Mouse (Mus musculus) forebrain, embryonic 14.5 days (tissue): ENCODE measurements around the gene Trpv1. TPM values are rescaled to one million over a fixed set of nuclear protein-coding genes. Genes with fewer than 3 reads are reported as not detected.
A peak's percentile ranks its signal among the peaks of the same experiment; 100 is the strongest.

Experiments
- ATAC-seq: fragments of 200-750 bp; cut with Nextera tagmentation; 2 replicates; pipeline ENCODE4 v1.8.0; 2017; ENCODE audit warnings: mild to moderate bottlenecking, moderate library complexity
- DNase-seq: peaks from one replicate; pipeline ENCODE4 v3.0.0-alpha.2; 2015; ENCODE audit warnings: low spot score
- H3K27ac ChIP-seq: fragments of 300-500 bp; sonication (generic); 2 replicates; pipeline ENCODE4 v1.5.1; 2014; ENCODE audit warnings: low read depth, mild to moderate bottlenecking, control low read depth, low read length, moderate library complexity
- H3K27me3 ChIP-seq: fragments of 300-500 bp; sonication (generic); replicated peaks from 2 replicates; pipeline ENCODE4 v1.6.1; 2014; ENCODE audit warnings: low read length, control low read depth, mixed read lengths; ENCODE audit not compliant: control insufficient read depth, insufficient read depth
- H3K36me3 ChIP-seq: fragments of 300-500 bp; sonication (generic); 2 replicates; pipeline ENCODE4 v1.6.1; 2014; ENCODE audit warnings: low read length, control low read depth; ENCODE audit not compliant: control insufficient read depth, insufficient read depth
- H3K4me1 ChIP-seq: fragments of 300-500 bp; sonication (generic); 2 replicates; pipeline ENCODE4 v1.6.1; 2014; ENCODE audit warnings: antibody characterized with exemption, low read length, control low read depth; ENCODE audit not compliant: control insufficient read depth, insufficient read depth
- H3K4me2 ChIP-seq: fragments of 300-500 bp; sonication (generic); 2 replicates; pipeline ENCODE4 v1.6.1; 2014; ENCODE audit warnings: mild to moderate bottlenecking, control low read depth, low read length
- H3K4me3 ChIP-seq: fragments of 300-500 bp; sonication (generic); 2 replicates; pipeline ENCODE4 v1.5.1; 2014; ENCODE audit warnings: low read depth, low read length, control low read depth
- H3K9ac ChIP-seq: fragments of 300-500 bp; sonication (generic); 2 replicates; pipeline ENCODE4 v1.6.1; 2014; ENCODE audit warnings: mild to moderate bottlenecking, low read length, control low read depth, moderate library complexity
- H3K9me3 ChIP-seq: fragments of 300-500 bp; sonication (generic); replicated peaks from 2 replicates; pipeline ENCODE4 v1.6.1; 2016; ENCODE audit warnings: low read length, control low read depth, mixed read lengths; ENCODE audit not compliant: control insufficient read depth
- WGBS: fragments of 180-500 bp; shearing (Covaris S2); extraction: QIAGEN DNeasy Blood & Tissue Kit; methylation state at CpG from one replicate; pipeline ENCODE4 v1.1.7; 2014; 5-methylcytosine and 5-hydroxymethylcytosine counted together
- polyA plus RNA-seq: library from polyadenylated mRNA; unstranded; fragments of >200 nt; fragmentation: Nextera tagmentation; extraction: Ambion mirVana; gene quantifications from 2 replicates; pipeline ENCODE4 v1.2.1, GENCODE M21; 2014

The Trpv1 gene
- polyA plus RNA-seq, result 0.09 TPM in 1 of 2 replicates, not detected in the other

DNA sequence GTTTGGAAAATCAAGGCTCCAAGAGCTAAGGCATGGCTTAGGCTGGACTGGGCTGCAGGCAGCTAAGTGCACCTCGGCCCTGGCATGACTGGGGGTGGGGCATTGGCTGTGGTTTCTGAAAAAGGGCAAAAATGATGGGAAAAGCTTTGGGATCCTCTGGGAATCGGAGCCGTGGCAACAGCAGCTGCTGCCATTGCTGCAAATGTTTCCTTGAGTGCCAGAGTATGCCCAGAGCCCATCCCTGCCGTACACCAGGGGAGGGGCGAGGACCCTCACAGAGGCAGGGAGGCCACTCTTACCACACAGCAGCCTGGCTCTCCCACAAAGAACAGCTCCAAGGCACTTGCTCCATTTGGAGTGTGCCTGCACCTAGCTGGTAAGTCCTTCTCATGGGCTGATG is at the start of gene Trpv1:
Gene Trpv1, plus strand, starts transcription at position 301 of the 400 bp plus-strand sequence.
- 86% methylated on average over 5 of the region's 5 CpGs for WGBS
- no peak for DNase-seq
- no peak within 1 kb of the TSS for H3K9ac ChIP-seq
- no peak within 1 kb of the TSS for H3K4me3 ChIP-seq
- no peaks in the 10 kb centered on the region for H3K4me1 ChIP-seq
- H3K9me3 ChIP-seq, result no peaks in the 10 kb centered on the region; the same call in 1 of the 2 replicates
- no peak within 1 kb of the TSS for H3K27ac ChIP-seq
- no peaks in the 10 kb centered on the region for H3K27me3 ChIP-seq
- no peak within 1 kb of the TSS for H3K4me2 ChIP-seq
- no peaks in the 10 kb centered on the region for H3K36me3 ChIP-seq
- ATAC-seq, result no peak

DNA sequence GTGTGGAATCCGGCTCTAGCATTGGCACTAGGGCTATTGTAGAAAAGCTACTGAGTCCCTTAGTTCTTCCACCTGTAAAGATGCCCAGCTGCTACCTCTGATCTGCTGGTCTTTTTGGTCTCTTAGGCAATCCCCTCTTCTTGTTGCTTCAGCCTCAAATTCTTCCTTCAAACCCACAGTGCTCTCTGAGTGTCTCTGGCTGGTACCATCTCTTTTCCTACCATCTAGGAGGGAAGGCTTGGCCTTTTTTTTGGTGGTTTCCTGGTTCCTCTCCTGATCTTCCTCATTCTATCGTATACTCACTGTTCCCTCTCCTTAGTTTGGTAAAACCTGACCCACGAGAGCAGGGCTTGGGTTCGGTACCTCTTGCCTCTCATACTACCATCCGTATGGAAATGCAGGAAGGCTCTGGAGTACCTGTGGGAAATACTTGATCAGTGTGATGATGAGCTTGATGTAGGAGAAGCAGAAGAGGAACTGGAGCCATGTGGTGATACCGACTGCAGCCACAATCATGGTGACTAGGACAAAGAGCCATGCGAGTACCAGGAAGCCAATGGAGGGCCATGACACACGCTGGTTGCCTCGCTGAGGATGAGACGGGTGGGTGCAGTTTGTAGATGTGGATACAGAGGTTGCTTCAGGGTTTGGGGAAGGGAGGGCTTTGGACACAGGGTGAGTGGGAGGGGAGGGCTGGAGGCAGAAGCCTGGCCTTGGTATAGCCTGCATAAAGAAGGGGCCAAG is 48.0 kb upstream of the Trpv1 start:
- 92% methylated on average over 10 of the region's 10 CpGs for WGBS

DNA sequence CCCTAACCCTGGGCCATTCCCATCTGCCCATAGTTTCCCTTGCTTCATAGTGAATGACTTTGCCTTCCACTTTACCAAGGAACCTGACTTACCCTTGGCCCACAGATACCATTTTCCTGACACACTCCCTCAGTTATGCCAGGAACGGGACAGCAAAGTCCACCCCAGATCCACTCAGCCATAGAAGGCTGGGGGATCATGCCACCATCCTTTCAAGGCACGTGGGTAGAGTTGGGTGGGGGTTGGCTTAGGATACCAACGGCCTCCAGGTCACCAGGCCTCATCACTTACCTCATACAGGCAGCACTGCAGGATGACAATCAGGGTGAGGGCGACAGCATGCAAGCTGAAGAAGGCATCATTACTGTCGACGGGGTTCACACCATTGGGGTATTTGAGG is 46.9 kb upstream of the Trpv1 start:
- no peaks in the 10 kb centered on the region for H3K4me1 ChIP-seq
- WGBS, result 84% methylated on average over 6 of the region's 6 CpGs
- H3K27me3 ChIP-seq, result no peaks in the 10 kb centered on the region
- peaks cover 83% of the 10 kb centered on the region for H3K36me3 ChIP-seq
- no peak for DNase-seq
- H3K4me2 ChIP-seq, result no peak overlapping the region
- H3K4me3 ChIP-seq, result no peak overlapping the region
- no peak for ATAC-seq
- no peak overlapping the region for H3K9ac ChIP-seq
- no peaks in the 10 kb centered on the region for H3K9me3 ChIP-seq
- H3K27ac ChIP-seq, result no peak overlapping the region

More for the DNA sequence above, 48.0 kb upstream of the Trpv1 start:
- ATAC-seq (no peak), DNase-seq (no peak)
- no peak overlapping the region for H3K27ac ChIP-seq
- no peak overlapping the region for H3K4me2 ChIP-seq
- H3K27me3 ChIP-seq, result no peaks in the 10 kb centered on the region
- no peaks in the 10 kb centered on the region for H3K4me1 ChIP-seq
- H3K36me3 ChIP-seq, result peaks cover 78% of the 10 kb centered on the region
- H3K9ac ChIP-seq, result no peak overlapping the region
- no peak overlapping the region for H3K4me3 ChIP-seq
- no peaks in the 10 kb centered on the region for H3K9me3 ChIP-seq

- DNase-seq (no peak), ATAC-seq (no peak)
- Histone ChIP-seq H3K36me3 (peaks cover 43% of the 10 kb centered on the region), H3K9me3 (no peaks in the 10 kb centered on the region), H3K9ac (no peak overlapping the region), H3K4me2 (no peak overlapping the region), H3K4me1 (0 out of 2 replicates have a peak, but pooled peaks cover 4% of the 10 kb centered on the region), H3K27ac (no peak overlapping the region), H3K4me3 (no peak overlapping the region), H3K27me3 (no peaks in the 10 kb centered on the region)
- WGBS, result 83% methylated on average over 6 of the region's 6 CpGs
Observed at GRCm38 (mm10) chr11:73193047-73193446, 41.0 kb upstream of the Trpv1 start.

DNA sequence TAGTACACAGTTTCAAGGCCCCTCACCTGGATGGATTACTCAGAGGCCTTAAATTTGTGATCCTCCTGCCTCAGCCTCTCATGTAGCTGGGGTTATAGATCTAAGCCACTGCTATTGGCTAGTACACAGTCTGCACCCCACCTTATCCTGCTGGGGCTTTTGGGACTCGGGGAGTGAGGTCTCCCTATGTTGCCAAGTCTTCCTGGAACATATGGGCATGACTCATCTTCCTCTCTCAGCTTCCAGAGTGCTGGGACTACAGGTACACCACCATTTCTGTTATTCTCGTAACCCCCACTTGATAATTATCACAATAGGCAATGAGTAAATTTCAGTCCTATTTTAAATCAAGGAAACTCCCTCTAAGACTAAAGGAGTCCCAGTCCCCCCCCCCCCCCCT is 39.6 kb upstream of the Trpv1 start:
- 69% methylated on average over 2 of the region's 2 CpGs for WGBS
- peaks cover 30% of the 10 kb centered on the region for H3K36me3 ChIP-seq
- H3K9me3 ChIP-seq, result no peaks in the 10 kb centered on the region
- H3K4me3 ChIP-seq, result no peak overlapping the region
- ATAC-seq (no peak), DNase-seq (no peak)
- H3K9ac ChIP-seq, result no peak overlapping the region
- H3K27me3 ChIP-seq, result no peaks in the 10 kb centered on the region
- H3K4me2 ChIP-seq, result no peak overlapping the region
- H3K4me1 ChIP-seq, result 0 out of 2 replicates have a peak, but pooled peaks cover 6% of the 10 kb centered on the region
- H3K27ac ChIP-seq, result no peak overlapping the region

DNA sequence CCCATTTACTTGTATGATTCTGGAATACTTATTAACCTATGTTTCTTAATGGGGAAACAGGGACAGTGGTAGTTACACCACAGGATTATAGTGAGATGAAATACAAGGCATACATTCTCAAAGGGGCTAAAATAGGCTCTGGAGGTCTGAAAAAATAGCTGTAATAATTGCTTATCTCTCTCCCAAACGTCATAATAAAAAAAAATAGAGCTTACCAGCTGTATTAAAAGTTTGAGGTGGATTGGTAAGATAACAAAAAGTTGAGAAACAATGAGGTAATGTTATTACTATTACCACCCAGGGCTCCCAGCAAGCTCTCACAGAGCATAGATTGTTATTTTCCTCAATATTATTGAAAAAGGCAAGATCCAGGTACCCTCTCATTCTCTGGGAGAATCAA is 35.9 kb upstream of the Trpv1 start:
- Histone ChIP-seq H3K4me3 (peak overlapping the region; percentile 58), H3K4me1 (0 out of 2 replicates have a peak, but pooled peaks cover 6% of the 10 kb centered on the region), H3K27ac (no peak overlapping the region), H3K36me3 (no peaks in the 10 kb centered on the region), H3K9ac (peak overlapping the region; percentile 77), H3K4me2 (peak overlapping the region; percentile 84), H3K9me3 (no peaks in the 10 kb centered on the region), H3K27me3 (no peaks in the 10 kb centered on the region)
- 10% methylated on average over 1 of the region's 1 CpGs for WGBS
- DNase-seq (no peak), ATAC-seq (no peak)

GRCm38 (mm10) chr11:73198603-73199229 is 35.4 kb upstream of the Trpv1 start, which contains the start of gene Ctns:
Ctns (minus strand) TSS chr11:73199042.
- DNase-seq (peak; percentile 94), ATAC-seq (peak; percentile 96)
- WGBS, result under 1% methylated on average over 22 of the region's 22 CpGs
- Histone ChIP-seq H3K36me3 (no peaks in the 10 kb centered on the region), H3K27ac (no peak within 1 kb of the TSS), H3K9me3 (no peaks in the 10 kb centered on the region), H3K4me3 (peak within 1 kb of the TSS; percentile 58), H3K27me3 (no peaks in the 10 kb centered on the region), H3K9ac (peak within 1 kb of the TSS; percentile 77), H3K4me2 (peak within 1 kb of the TSS; percentile 84), H3K4me1 (0 out of 2 replicates have a peak, but pooled peaks cover 6% of the 10 kb centered on the region)

DNA sequence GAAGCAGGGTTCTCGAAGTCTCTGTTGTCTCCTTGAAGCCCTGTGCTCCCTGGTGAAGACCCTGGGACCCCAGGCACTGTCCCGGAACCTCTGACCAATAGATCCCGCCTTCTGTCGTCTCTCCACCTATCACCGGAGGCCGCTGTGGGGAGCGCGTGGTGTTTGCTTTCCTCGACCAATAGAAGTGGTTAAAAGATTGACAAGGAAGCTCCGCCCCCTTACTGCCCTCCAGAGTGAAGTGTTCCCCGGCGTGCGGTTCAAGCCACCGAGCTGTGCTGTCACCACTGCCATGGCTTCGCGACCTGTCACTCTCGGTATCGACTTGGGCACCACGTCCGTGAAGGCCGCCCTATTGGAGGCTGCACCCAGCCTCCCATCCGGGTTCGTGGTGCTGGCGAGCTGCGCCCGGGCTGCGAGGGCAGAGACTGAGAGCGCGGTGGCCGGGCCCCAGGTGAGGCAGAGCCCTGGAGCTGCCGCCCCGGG is 34.8 kb upstream of the Trpv1 start, which contains the start of gene Shpk:
Gene Shpk, plus strand, starts transcription at position 231 of the 483 bp plus-strand sequence.
- Histone ChIP-seq H3K9ac (peak within 1 kb of the TSS; percentile 77), H3K27ac (no peak within 1 kb of the TSS)

More for the DNA sequence above, 34.8 kb upstream of the Trpv1 start, which contains the start of gene Shpk:
- H3K4me2 ChIP-seq, result peak within 1 kb of the TSS; percentile 84
- no peaks in the 10 kb centered on the region for H3K9me3 ChIP-seq
- under 1% methylated on average over 31 of the region's 32 CpGs for WGBS
- peak within 1 kb of the TSS; percentile 58 for H3K4me3 ChIP-seq
- no peaks in the 10 kb centered on the region for H3K36me3 ChIP-seq
- H3K27me3 ChIP-seq, result no peaks in the 10 kb centered on the region
- H3K4me1 ChIP-seq, result 0 out of 2 replicates have a peak, but pooled peaks cover 6% of the 10 kb centered on the region
- DNase-seq, result peak; percentile 98
- peak; percentile 98 for ATAC-seq
